Mouse (Mus musculus) T-cell, adult 2 months (primary cell): ENCODE results near the gene Tm4sf20.

Experiments
- DNase-seq: peaks from one replicate; pipeline ENCODE4 v3.0.0; 2022; ENCODE audit warnings: low spot score

Gene Tm4sf20

DNA sequence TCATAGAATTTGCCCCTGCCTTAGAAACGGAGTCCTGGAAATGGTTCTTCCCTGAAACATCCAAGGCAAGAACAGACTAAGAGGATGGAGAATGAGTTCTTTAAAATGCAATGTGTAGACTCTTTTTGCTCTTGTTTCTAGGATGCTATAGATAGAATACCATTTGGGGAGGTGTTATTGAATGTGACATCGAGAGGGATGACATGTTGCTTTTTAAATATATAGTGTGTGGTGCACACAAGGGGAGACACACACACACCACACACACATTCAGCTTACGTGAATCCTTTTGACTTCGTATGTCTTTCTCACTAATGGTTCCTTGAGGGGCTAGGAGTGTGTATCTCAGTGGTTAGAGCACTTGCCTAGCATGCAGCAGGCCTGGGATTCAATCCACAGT lies 7.0 kb upstream of the Tm4sf20 start:
- no peak for DNase-seq

DNA sequence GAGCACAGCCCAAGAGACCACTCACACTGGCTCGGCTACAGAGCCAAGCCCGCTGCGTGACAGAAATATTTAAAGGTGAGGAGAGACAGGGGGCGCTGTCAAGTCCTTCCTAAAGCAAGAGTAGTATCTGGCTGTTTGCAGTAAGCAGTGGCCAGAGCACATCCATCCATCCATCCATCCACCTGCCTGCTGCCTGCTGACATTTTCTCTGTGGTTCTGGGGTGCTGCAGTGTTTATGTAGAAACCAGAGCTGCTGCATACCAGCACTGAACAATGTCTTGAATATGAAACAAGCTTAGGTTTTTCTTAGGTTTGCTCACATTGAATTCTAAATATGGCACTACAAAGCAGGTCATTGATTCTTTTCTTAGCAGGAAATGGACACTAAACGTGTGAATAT lies 4.9 kb upstream of the Tm4sf20 start:
- DNase-seq: no peak

- no peak for DNase-seq
These were observed 4.2 kb upstream of the Tm4sf20 start for GRCm38 (mm10) chr1:82772428-82772827.

DNA sequence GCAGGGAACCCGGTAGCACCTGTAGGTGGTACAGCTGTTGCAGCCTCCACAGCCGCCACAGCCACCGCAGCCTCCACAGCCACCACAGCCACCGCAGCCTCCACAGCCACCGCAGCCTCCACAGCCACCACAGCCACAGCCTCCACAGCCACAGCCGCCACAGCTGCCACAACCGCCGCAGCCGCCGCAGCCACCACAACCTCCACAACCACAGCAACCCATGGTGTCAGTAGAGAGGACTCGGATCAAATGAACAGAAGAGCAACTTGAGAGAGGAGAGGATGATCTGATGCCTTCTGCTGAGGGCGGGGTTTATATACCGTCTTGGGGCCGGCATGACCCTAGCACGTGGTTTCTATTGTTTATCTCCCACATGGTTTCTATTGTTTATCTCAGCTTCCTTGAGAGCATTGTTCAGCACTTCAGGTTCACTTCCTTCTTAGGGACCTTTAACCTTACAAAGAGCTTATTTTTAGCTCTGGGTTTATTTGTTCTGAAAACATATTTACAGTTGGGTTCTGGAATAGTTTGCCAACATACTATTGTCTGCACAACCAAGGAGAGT lies 2.8 kb upstream of the Tm4sf20 start, which contains the start of gene Gm47791:
Gm47791 (minus strand) TSS at position 222 of the 565 bp plus-strand sequence.
- no peak for DNase-seq

DNA sequence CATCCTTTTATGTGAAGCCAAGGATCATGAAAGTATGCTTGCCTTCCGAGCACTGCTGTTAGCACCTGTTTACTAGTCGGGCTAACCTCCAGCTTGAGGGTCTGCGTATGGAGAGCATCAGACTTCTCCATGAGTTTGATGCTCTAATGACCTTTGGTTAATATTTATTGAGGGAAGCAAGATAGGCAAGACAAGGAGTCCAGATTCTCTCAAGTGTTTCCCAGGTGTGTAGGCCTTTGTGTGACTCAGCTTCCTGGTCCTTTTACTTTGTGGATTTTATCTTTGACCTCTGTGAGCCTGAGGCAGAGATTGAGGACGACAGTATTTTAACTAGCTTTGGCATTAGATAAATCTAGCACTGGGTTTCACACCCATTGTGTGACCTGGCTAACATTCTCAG lies 1.6 kb downstream of the Tm4sf20 start:
- DNase-seq: no peak

DNA sequence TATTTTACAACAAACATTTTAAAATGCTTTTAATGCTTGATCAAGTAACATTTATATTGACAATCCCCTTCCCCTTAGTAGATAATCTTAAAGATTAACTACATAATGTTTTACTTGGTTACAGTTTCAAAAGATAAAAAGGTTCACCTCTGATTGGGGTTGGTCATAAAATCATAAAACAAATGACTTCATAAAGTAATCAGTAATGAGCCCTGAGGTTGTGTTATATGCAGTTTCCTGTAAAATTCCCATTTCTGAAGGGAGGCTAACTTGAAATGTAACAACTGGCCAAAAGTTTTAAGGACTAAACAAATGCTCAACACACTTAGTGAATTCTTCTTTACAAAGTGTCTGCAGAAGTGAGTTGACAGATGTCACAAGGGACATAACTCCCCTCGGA lies 2.0 kb downstream of the Tm4sf20 start:
- DNase-seq: no peak

DNA sequence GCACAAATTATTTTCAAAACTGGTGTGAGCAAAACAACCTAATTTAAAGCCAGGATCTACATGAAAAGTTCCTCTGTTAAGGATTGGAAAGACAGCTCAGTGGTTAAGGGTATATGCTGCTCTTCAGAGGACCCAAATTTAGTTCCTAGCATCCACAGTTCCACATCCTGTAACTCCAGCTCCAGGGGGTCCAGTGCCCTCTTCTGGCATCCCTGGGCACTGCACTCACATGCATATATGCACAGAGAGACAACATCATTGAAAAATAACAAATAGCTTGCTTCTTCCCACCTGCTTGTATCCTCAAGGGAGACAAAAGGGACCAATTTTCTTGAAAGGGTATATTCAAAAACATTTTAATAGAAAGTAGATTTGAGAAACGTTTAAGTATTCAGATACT lies 6.0 kb downstream of the Tm4sf20 start:
- DNase-seq: no peak

DNA sequence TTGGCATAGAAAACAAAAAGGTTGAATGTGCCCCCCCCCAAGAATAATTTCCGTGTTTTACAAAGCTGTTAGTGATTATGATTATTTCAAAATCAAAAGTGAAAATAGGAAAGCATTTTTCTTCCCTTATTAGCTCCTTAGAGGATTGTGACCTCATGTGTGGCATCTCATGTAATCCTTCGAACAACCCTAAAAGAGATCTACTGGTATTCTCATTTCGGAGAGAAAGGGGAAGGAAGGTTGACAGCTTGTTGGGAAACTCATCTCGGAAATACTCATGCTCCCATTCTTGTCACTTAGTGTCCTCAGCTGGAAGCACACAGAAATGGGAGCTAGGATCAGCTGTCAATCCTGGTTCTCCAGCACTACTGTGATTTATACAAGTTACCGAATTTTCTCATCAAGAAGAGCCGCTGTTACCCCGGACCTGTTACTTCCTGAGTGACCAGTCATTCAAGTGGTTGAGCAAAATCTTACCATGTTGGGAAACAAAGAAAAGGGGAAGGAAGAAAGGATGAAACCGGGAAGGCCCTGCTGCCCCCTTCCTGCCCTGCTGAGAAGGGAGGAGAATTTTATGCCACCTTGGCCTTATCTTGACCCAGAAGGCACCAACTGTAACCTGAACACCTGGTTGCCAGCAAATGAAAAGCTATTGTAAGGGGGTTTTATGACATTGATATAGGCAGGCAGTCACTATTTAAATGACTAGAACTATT lies 6.6 kb downstream of the Tm4sf20 start:
- DNase-seq: no peak

GRCm38 (mm10) chr1:82759520-82759919 lies 8.7 kb downstream of the Tm4sf20 start:
- DNase-seq: no peak

- DNase-seq: no peak
These were observed 20.4 kb downstream of the Tm4sf20 start for GRCm38 (mm10) chr1:82747714-82748452.

DNA sequence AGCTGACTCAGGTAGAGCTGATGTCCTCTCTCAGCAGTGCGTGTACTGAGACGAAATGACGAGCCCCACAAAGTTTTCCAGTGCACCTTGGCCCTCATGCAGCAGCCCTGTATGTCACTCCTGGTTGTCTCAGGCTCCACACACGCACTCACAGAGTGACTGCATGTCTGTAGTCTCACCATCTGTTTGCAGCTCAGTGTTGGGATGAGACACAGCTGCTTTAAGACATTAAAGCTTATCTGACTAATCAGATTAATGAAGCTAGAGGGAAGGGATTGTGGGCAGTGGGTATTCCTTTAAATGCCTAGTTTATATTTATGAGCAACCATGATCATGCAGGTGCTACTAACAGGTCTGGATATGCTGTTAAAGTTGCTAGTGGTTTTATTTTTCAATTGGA lies 21.9 kb downstream of the Tm4sf20 start:
- no peak for DNase-seq

GRCm38 (mm10) chr1:82743962-82744361 lies 24.3 kb downstream of the Tm4sf20 start:
- DNase-seq: no peak

GRCm38 (mm10) chr1:82741539-82741938 lies 26.7 kb downstream of the Tm4sf20 start:
- no peak for DNase-seq

GRCm38 (mm10) chr1:82738066-82738465 lies 30.2 kb downstream of the Tm4sf20 start:
- DNase-seq: no peak

DNA sequence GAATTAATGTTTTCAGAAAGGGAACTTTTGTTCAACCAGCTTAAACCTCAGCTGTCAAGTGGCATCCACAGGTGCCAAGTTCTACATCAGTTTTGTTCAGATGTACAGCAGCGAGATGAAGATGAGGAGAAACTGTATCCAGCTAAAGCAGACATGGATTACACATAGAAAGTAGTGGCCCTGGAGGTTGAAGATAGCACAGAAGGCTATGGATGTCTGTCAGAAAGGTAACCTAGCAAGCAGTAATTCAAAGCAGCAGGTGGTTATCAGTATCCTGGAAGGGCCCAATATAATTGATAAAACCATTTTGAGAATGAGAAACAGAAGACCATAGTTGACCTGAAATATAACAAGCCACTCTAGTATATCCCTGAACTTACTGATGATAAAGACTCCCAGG lies 34.9 kb downstream of the Tm4sf20 start:
- no peak for DNase-seq

DNA sequence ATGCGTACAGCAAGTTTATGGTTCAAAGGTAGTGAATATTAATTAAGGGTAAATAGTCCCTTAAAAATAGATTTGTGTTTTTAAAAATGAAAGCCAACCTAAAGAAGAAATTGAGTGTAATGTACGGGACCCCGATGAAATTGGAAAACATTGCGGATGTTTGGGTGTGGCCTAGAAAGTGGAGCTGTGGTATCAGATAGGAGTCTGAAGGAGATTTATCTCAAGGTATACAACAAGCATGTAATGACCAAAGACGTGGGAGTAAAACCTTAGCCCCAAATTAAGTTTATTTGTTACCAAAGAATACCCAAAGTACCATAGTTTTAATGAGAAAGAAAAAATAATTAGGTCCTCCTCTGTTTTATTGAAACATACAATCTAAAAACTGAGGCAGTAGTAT lies 41.8 kb downstream of the Tm4sf20 start:
- no peak for DNase-seq

- no peak for DNase-seq
These were observed 42.4 kb downstream of the Tm4sf20 start for GRCm38 (mm10) chr1:82725875-82726185.

DNA sequence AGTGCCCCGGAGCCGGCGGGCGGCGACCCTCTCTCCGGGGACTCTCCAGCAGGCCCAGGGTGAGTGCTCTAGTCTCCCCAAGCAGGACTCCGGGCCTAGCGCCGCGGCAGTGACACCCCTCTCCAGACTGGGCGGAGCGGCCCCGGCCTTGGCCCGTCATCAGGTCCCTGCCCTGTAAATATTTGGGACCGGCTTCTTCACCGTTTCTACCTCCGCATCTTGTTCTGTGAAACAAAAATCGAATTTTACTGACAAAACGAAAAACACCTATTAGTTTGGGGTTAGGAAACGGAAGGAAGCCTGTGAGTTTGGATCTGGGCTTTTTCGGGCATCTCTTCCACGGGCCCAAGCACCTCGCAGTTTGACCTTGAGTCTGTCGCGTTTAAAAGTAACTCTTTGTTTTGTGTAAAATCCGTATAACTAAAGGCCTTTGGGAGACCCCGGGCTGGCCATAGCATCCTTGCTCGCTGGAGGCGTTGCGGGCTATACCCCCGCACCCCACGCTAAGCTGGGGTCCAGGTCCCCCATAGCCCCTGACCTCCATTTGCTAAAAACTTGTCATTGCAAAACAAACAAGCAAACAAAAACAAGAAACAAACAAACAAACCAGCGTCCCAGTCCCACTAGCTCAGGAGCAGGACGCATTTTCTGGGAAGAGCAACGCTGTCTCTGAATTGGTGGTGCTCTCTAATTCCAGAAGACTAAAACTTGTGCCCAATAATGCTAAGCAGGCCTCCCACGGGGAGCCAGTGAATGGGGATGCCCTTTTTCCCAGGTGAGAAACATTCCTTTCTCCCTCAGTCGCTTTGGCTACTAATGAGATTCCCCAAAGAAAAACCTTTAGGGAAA lies 43.0 kb downstream of the Tm4sf20 start:
- DNase-seq: no peak

- peak; percentile 89 for DNase-seq
These were observed 43.8 kb downstream of the Tm4sf20 start, which contains the start of gene Mff for GRCm38 (mm10) chr1:82724339-82725025. Gene Mff (plus strand): TSS chr1:82724890.

GRCm38 (mm10) chr1:82717816-82718512 lies 50.3 kb downstream of the Tm4sf20 start:
- DNase-seq: no peak
